Mouse (Mus musculus): ENCODE results near the gene Mcrip2.

- TF ChIP-seq CTCF (IDR thresholded peaks at IDR 0.05; ENCODE audit: control insufficient read depth, insufficient read depth, insufficient replicate concordance, low read depth, low read length) (no peak), POLR2A (IDR thresholded peaks at IDR 0.05; ENCODE audit: control insufficient read depth, low read depth, low read length) (no peak)
Measured at GRCm38 (mm10) chr17:25913877-25914275, 45.3 kb upstream of the Mcrip2 start.
